ENCODE assay signal across 28 mouse cellular contexts in genomic region chr3:133791361-133791760, GRCm38 (mm10).
"Had no signal": no experiment of that assay in that cellular context is flagged by ENCODE, and none has a peak within 500 bp of the region (broad histone marks: within the 10 kb centered on the region; RNA-seq: fewer than 3 reads in every experiment).

No protein-coding gene starts in this region.

- H3K9me3 ChIP-seq: embryonic facial prominence, embryonic 10.5 days; embryonic facial prominence, embryonic 12.5 days; embryonic facial prominence, embryonic 13.5 days; embryonic facial prominence, embryonic 15.5 days; forebrain, embryonic 10.5 days; forebrain, embryonic 12.5 days; forebrain, embryonic 13.5 days; forebrain, embryonic 15.5 days had no signal

- H3K4me1 ChIP-seq: embryonic facial prominence, embryonic 10.5 days; embryonic facial prominence, embryonic 12.5 days; embryonic facial prominence, embryonic 13.5 days; embryonic facial prominence, embryonic 15.5 days; forebrain, embryonic 10.5 days; forebrain, embryonic 12.5 days; forebrain, embryonic 13.5 days; forebrain, embryonic 15.5 days had no signal

- H3K9ac ChIP-seq: embryonic facial prominence, embryonic 12.5 days; embryonic facial prominence, embryonic 13.5 days; embryonic facial prominence, embryonic 15.5 days; forebrain, embryonic 12.5 days; forebrain, embryonic 13.5 days; forebrain, embryonic 15.5 days; forebrain, postnatal 0 days had no signal

- DNase-seq: cerebellum, adult 2 months; cerebellum, adult 8-10 months; cerebellum, adult 9-10 months; cerebellum, adult 9-11 months; cerebellum, postnatal 10 days; cerebellum, postnatal 14 days; cerebellum, postnatal 25 days; cerebellum, postnatal 36 days; embryo, embryonic 11 days; forebrain, postnatal 0 days; gastrocnemius, adult 2 months; gastrocnemius, postnatal 10 days; gastrocnemius, postnatal 14 days; gastrocnemius, postnatal 25 days; gastrocnemius, postnatal 36 days; heart, adult 11 months; heart, adult 18-20 months had no signal

- H3K4me3 ChIP-seq: embryonic facial prominence, embryonic 10.5 days; embryonic facial prominence, embryonic 12.5 days; embryonic facial prominence, embryonic 13.5 days; embryonic facial prominence, embryonic 15.5 days; erythroblast, embryonic 14.5 days; forebrain, embryonic 10.5 days; forebrain, embryonic 12.5 days; forebrain, embryonic 13.5 days; forebrain, embryonic 15.5 days; gastrocnemius, adult 2 months had no signal

- H3K4me2 ChIP-seq: embryonic facial prominence, embryonic 12.5 days; embryonic facial prominence, embryonic 13.5 days; embryonic facial prominence, embryonic 15.5 days; forebrain, embryonic 12.5 days; forebrain, embryonic 13.5 days; forebrain, embryonic 15.5 days had no signal

- H3K27me3 ChIP-seq: embryonic facial prominence, embryonic 12.5 days; embryonic facial prominence, embryonic 13.5 days; embryonic facial prominence, embryonic 15.5 days; forebrain, embryonic 12.5 days; forebrain, embryonic 13.5 days; forebrain, embryonic 15.5 days had no signal

- H3K27ac ChIP-seq: embryonic facial prominence, embryonic 10.5 days; embryonic facial prominence, embryonic 12.5 days; embryonic facial prominence, embryonic 13.5 days; embryonic facial prominence, embryonic 15.5 days; forebrain, embryonic 10.5 days; forebrain, embryonic 12.5 days; forebrain, embryonic 13.5 days; forebrain, embryonic 15.5 days; gastrocnemius, adult 2 months had no signal

- ATAC-seq: forebrain, embryonic 13.5 days; forebrain, embryonic 14.5 days; forebrain, embryonic 15.5 days; forebrain, embryonic 16.5 days; forebrain, postnatal 0 days had no signal

- H3K36me3 ChIP-seq: embryonic facial prominence, embryonic 10.5 days; embryonic facial prominence, embryonic 12.5 days; embryonic facial prominence, embryonic 13.5 days; embryonic facial prominence, embryonic 15.5 days; forebrain, embryonic 10.5 days; forebrain, embryonic 12.5 days; forebrain, embryonic 15.5 days had no signal
